Mouse (Mus musculus) left cerebral cortex, adult 8-10 months (tissue): Measurements from ENCODE around the gene Mef2c. TPM values are rescaled to one million over a fixed set of nuclear protein-coding genes. Genes with fewer than 3 reads are reported as not detected.
A peak's percentile ranks its signal among the peaks of the same experiment; 100 is the strongest.

Experiments
- DNase-seq, 2 experiments: peaks; one replicate each; pipeline ENCODE4 v3.0.0; 2022; ENCODE audit warnings: low spot score in 2 of 2
- total RNA-seq, 4 experiments: library from RNA; stranded (reverse); gene quantifications; 2 replicates each; pipeline ENCODE4 v1.2.4; 2022

The Mef2c gene
- total RNA-seq, 4 experiments from 2014 or later, result 548 to 660 (median 570) TPM

- DNase-seq, result no peak
Observed at GRCm38 (mm10) chr13:83607883-83608581, 104.2 kb downstream of the Mef2c start.

- DNase-seq, result no peak
Observed at GRCm38 (mm10) chr13:83608851-83609516, 105.2 kb downstream of the Mef2c start.

- peak in 1 of 2 experiments; percentile 67 for DNase-seq
Observed at GRCm38 (mm10) chr13:83609517-83609878, 105.7 kb downstream of the Mef2c start.

- no peak for DNase-seq
Observed at GRCm38 (mm10) chr13:83610124-83610523, 106.3 kb downstream of the Mef2c start.

- no peak for DNase-seq
Observed at GRCm38 (mm10) chr13:83612195-83612594, 108.4 kb downstream of the Mef2c start.

GRCm38 (mm10) chr13:83615875-83616274, 112.0 kb downstream of the Mef2c start:
- no peak for DNase-seq

- no peak for DNase-seq
Observed at GRCm38 (mm10) chr13:83624651-83625050, 120.8 kb downstream of the Mef2c start.

GRCm38 (mm10) chr13:83627429-83627828, 123.6 kb downstream of the Mef2c start:
- DNase-seq, result no peak

- DNase-seq, result no peak
Observed at GRCm38 (mm10) chr13:83628139-83628538, 124.3 kb downstream of the Mef2c start.

- DNase-seq, result no peak
Observed at GRCm38 (mm10) chr13:83633155-83633554, 129.3 kb downstream of the Mef2c start.

- DNase-seq, result no peak
Observed at GRCm38 (mm10) chr13:83635218-83635617, 131.4 kb downstream of the Mef2c start.

- no peak for DNase-seq
Observed at GRCm38 (mm10) chr13:83637666-83638065, 133.8 kb downstream of the Mef2c start.

GRCm38 (mm10) chr13:83638735-83639134, 134.9 kb downstream of the Mef2c start:
- DNase-seq, result no peak

- DNase-seq, result no peak
Observed at GRCm38 (mm10) chr13:83649051-83649450, 145.2 kb downstream of the Mef2c start.

GRCm38 (mm10) chr13:83649795-83650476, 146.1 kb downstream of the Mef2c start:
- no peak for DNase-seq

GRCm38 (mm10) chr13:83650807-83651206, 147.0 kb downstream of the Mef2c start:
- DNase-seq, result no peak

- no peak for DNase-seq
Observed at GRCm38 (mm10) chr13:83651941-83652548, 148.2 kb downstream of the Mef2c start.

GRCm38 (mm10) chr13:83652560-83652959, 148.7 kb downstream of the Mef2c start:
- no peak for DNase-seq

- peak in 1 of 2 experiments; percentile 78 for DNase-seq
Observed at GRCm38 (mm10) chr13:83654889-83655769, 151.3 kb downstream of the Mef2c start.

- no peak for DNase-seq
Observed at GRCm38 (mm10) chr13:83656094-83656493, 152.3 kb downstream of the Mef2c start.

GRCm38 (mm10) chr13:83656773-83657172, 152.9 kb downstream of the Mef2c start:
- no peak for DNase-seq
